Mouse (Mus musculus) MEL (cell line): ENCODE data around the gene Fbxo10. TPM values are rescaled to one million over a fixed set of nuclear protein-coding genes. Genes with fewer than 3 reads are reported as not detected.

Source experiments
- DNase-seq: peaks from one replicate; pipeline ENCODE4 v3.0.0; 2011; ENCODE audit warnings: low read depth, low spot score
- H3K27ac ChIP-seq: 2 replicates; pipeline ENCODE4 v1.5.1; 2012; ENCODE audit warnings: low read depth, mild to moderate bottlenecking, control low read depth, low read length, moderate library complexity; ENCODE audit not compliant: control insufficient read depth
- H3K27me3 ChIP-seq, 2 experiments: fragments of 150-350 bp in 1 of 2; sonication (generic) in 1 of 2; 2 replicates each; pipeline ENCODE4 v1.6.1; 2012; ENCODE audit warnings: low read length in 2 of 2, mild to moderate bottlenecking in 2 of 2, improper control_type of control experiment in 1 of 2, moderate library complexity in 1 of 2; ENCODE audit not compliant: insufficient read depth in 2 of 2, control insufficient read depth in 1 of 2
- H3K36me3 ChIP-seq, 2 experiments: 2 replicates each; pipeline ENCODE4 v1.6.1; 2012 to 2014; ENCODE audit warnings: low read length in 2 of 2, improper control_type of control experiment in 1 of 2, inconsistent platforms in 1 of 2, mild to moderate bottlenecking in 1 of 2; ENCODE audit not compliant: insufficient read depth in 2 of 2, control insufficient read depth in 1 of 2
- H3K4me1 ChIP-seq, 2 experiments: fragments of 150-350 bp in 1 of 2; sonication (generic) in 1 of 2; 2 replicates each; pipeline ENCODE4 v1.6.1; 2012; ENCODE audit warnings: low read length in 2 of 2, improper control_type of control experiment in 1 of 2, mild to moderate bottlenecking in 1 of 2; ENCODE audit not compliant: insufficient read depth in 2 of 2, control insufficient read depth in 1 of 2
- H3K4me3 ChIP-seq, 2 experiments: fragments of 150-350 bp in 1 of 2; sonication (generic) in 1 of 2; 2 replicates each; pipeline ENCODE4 v1.5.1; 2012; ENCODE audit warnings: low read depth in 2 of 2, low read length in 2 of 2, mild to moderate bottlenecking in 2 of 2, moderate library complexity in 2 of 2, control low read depth in 1 of 2, improper control_type of control experiment in 1 of 2; ENCODE audit not compliant: control insufficient read depth in 1 of 2, insufficient read depth in 1 of 2
- H3K79me2 ChIP-seq: 2 replicates; pipeline ENCODE4 v1.6.1; 2012; ENCODE audit warnings: mild to moderate bottlenecking, low read length, moderate library complexity; ENCODE audit not compliant: control insufficient read depth, poor library complexity, insufficient read depth
- H3K9ac ChIP-seq: 2 replicates; pipeline ENCODE4 v1.6.1; 2012; ENCODE audit warnings: low read depth, mild to moderate bottlenecking, control low read depth, low read length, moderate library complexity; ENCODE audit not compliant: control insufficient read depth, poor library complexity, severe bottlenecking
- H3K9me3 ChIP-seq: fragments of 150-350 bp; sonication (generic); replicated peaks from 2 replicates; pipeline ENCODE4 v1.6.1; 2012; ENCODE audit warnings: mild to moderate bottlenecking, low read length, improper control_type of control experiment, moderate library complexity; ENCODE audit not compliant: insufficient read depth
- BHLHE40 ChIP-seq: IDR thresholded peaks from 2 replicates; pipeline ENCODE4 v1.6.1; 2012; ENCODE audit warnings: low read depth, mild to moderate bottlenecking, inconsistent platforms, low read length, improper control_type of control experiment, borderline replicate concordance
- CHD1 ChIP-seq: IDR thresholded peaks from 2 replicates; pipeline ENCODE4 v1.6.1; 2012; ENCODE audit warnings: low read depth, mild to moderate bottlenecking, inconsistent platforms, low read length, improper control_type of control experiment
- CHD2 ChIP-seq: IDR thresholded peaks from 2 replicates; pipeline ENCODE4 v1.6.1; 2011; ENCODE audit warnings: low read length, improper control_type of control experiment
- CTCF ChIP-seq, 3 experiments: IDR thresholded peaks in 2 of 3; conservative IDR thresholded peaks in 1 of 3; 2 replicates each; pipeline ENCODE4 v1.5.1; 2011 to 2012; ENCODE audit warnings: low read length in 3 of 3, low read depth in 2 of 3, mild to moderate bottlenecking in 2 of 3, improper control_type of control experiment in 1 of 3, inconsistent platforms in 1 of 3, mixed read lengths in 1 of 3, moderate library complexity in 1 of 3; ENCODE audit not compliant: control insufficient read depth in 1 of 3, insufficient read depth in 1 of 3, poor library complexity in 1 of 3, severe bottlenecking in 1 of 3
- E2F4 ChIP-seq: IDR thresholded peaks from 2 replicates; pipeline ENCODE4 v1.6.1; 2011; ENCODE audit warnings: low read depth, low read length, improper control_type of control experiment, borderline replicate concordance
- ELF1 ChIP-seq: IDR thresholded peaks from 2 replicates; pipeline ENCODE4 v1.6.1; 2014; ENCODE audit warnings: low read depth, mild to moderate bottlenecking, inconsistent platforms, low read length, improper control_type of control experiment, moderate library complexity
- ETS1 ChIP-seq: IDR thresholded peaks from 2 replicates; pipeline ENCODE4 v1.6.1; 2012; ENCODE audit warnings: low read depth, mild to moderate bottlenecking, inconsistent platforms, low read length, improper control_type of control experiment, moderate library complexity
- GABPA ChIP-seq: IDR thresholded peaks from 2 replicates; pipeline ENCODE4 v1.6.1; 2012; ENCODE audit warnings: low read depth, mild to moderate bottlenecking, inconsistent platforms, low read length, improper control_type of control experiment, moderate library complexity
- HCFC1 ChIP-seq: IDR thresholded peaks from 2 replicates; pipeline ENCODE4 v1.6.1; 2012; ENCODE audit warnings: low read depth, mild to moderate bottlenecking, inconsistent platforms, low read length, improper control_type of control experiment, moderate library complexity
- KAT2A ChIP-seq: conservative IDR thresholded peaks from 2 replicates; pipeline ENCODE4 v1.6.1; 2012; ENCODE audit warnings: low read depth, low read length, improper control_type of control experiment, inconsistent platforms
- MAX ChIP-seq: IDR thresholded peaks from 2 replicates; pipeline ENCODE4 v1.6.1; 2011; ENCODE audit warnings: low read length, improper control_type of control experiment
- MAZ ChIP-seq: IDR thresholded peaks from 2 replicates; pipeline ENCODE4 v1.6.1; 2012; ENCODE audit warnings: low read depth, mild to moderate bottlenecking, inconsistent platforms, low read length, improper control_type of control experiment
- MEF2A ChIP-seq: IDR thresholded peaks from 2 replicates; pipeline ENCODE4 v1.6.1; 2014; ENCODE audit warnings: low read depth, mild to moderate bottlenecking, inconsistent platforms, low read length, improper control_type of control experiment; ENCODE audit not compliant: poor library complexity, insufficient replicate concordance, severe bottlenecking; ENCODE audit errors: extremely low read depth
- MXI1 ChIP-seq: IDR thresholded peaks from 2 replicates; pipeline ENCODE4 v1.6.1; 2011; ENCODE audit warnings: mild to moderate bottlenecking, low read depth, low read length, improper control_type of control experiment
- MYB ChIP-seq: IDR thresholded peaks from 2 replicates; pipeline ENCODE4 v1.6.1; 2011; ENCODE audit warnings: mild to moderate bottlenecking, low read depth, low read length, improper control_type of control experiment
- MYC ChIP-seq: IDR thresholded peaks from 2 replicates; pipeline ENCODE4 v1.6.1; 2011; ENCODE audit warnings: low read depth, mild to moderate bottlenecking, low read length, improper control_type of control experiment, moderate library complexity
- NELFE ChIP-seq: IDR thresholded peaks from 2 replicates; pipeline ENCODE4 v1.6.1; 2011; ENCODE audit warnings: low read depth, low read length, improper control_type of control experiment
- POLR2A ChIP-seq, 2 experiments: IDR thresholded peaks; 2 replicates each; pipeline ENCODE4 v1.6.1; 2011 to 2012; ENCODE audit warnings: low read length in 2 of 2, mild to moderate bottlenecking in 2 of 2, control low read depth in 1 of 2, improper control_type of control experiment in 1 of 2, low read depth in 1 of 2, moderate library complexity in 1 of 2; ENCODE audit not compliant: control insufficient read depth in 1 of 2, insufficient read depth in 1 of 2, poor library complexity in 1 of 2
- POLR2AphosphoS2 ChIP-seq: IDR thresholded peaks from 2 replicates; pipeline ENCODE4 v1.6.1; 2011; ENCODE audit warnings: low read length, improper control_type of control experiment
- POLR2AphosphoS5 ChIP-seq: IDR thresholded peaks from 2 replicates; pipeline ENCODE4 v1.6.1; 2012; ENCODE audit warnings: low read depth, borderline replicate concordance, mild to moderate bottlenecking, inconsistent platforms, low read length, moderate library complexity, mixed read lengths
- RAD21 ChIP-seq: IDR thresholded peaks from 2 replicates; pipeline ENCODE4 v1.6.1; 2011; ENCODE audit warnings: mild to moderate bottlenecking, low read depth, low read length, improper control_type of control experiment
- RCOR1 ChIP-seq: IDR thresholded peaks from 2 replicates; pipeline ENCODE4 v1.6.1; 2012; ENCODE audit warnings: low read depth, mild to moderate bottlenecking, inconsistent platforms, low read length, improper control_type of control experiment
- SMC3 ChIP-seq: IDR thresholded peaks from 2 replicates; pipeline ENCODE4 v1.6.1; 2011; ENCODE audit warnings: low read depth, low read length, improper control_type of control experiment
- TAL1 ChIP-seq: IDR thresholded peaks from 2 replicates; pipeline ENCODE4 v1.6.1; 2012; ENCODE audit warnings: mild to moderate bottlenecking, inconsistent platforms, low read length, moderate library complexity, mixed read lengths
- TBP ChIP-seq: IDR thresholded peaks from 2 replicates; pipeline ENCODE4 v1.8.0; 2011; ENCODE audit warnings: low read depth, low read length, improper control_type of control experiment
- UBTF ChIP-seq: IDR thresholded peaks from 2 replicates; pipeline ENCODE4 v1.6.1; 2012; ENCODE audit warnings: low read depth, mild to moderate bottlenecking, inconsistent platforms, low read length, improper control_type of control experiment, moderate library complexity, borderline replicate concordance; ENCODE audit not compliant: insufficient read depth
- USF1 ChIP-seq: IDR thresholded peaks from 2 replicates; pipeline ENCODE4 v1.6.1; 2014; ENCODE audit warnings: low read depth, mild to moderate bottlenecking, inconsistent platforms, low read length, improper control_type of control experiment, moderate library complexity
- USF2 ChIP-seq, 2 experiments: IDR thresholded peaks; 2 replicates each; pipeline ENCODE4 v1.6.1; 2011 to 2012; ENCODE audit warnings: improper control_type of control experiment in 2 of 2, low read length in 2 of 2, borderline replicate concordance in 1 of 2, inconsistent platforms in 1 of 2, low read depth in 1 of 2, mild to moderate bottlenecking in 1 of 2; ENCODE audit not compliant: insufficient read depth in 1 of 2
- ZKSCAN1 ChIP-seq: IDR thresholded peaks from 2 replicates; pipeline ENCODE4 v1.6.1; 2012; ENCODE audit warnings: low read depth, mild to moderate bottlenecking, inconsistent platforms, low read length, improper control_type of control experiment, moderate library complexity
- ZMIZ1 ChIP-seq: IDR thresholded peaks from 2 replicates; pipeline ENCODE4 v1.6.1; 2012; ENCODE audit warnings: low read depth, mild to moderate bottlenecking, inconsistent platforms, low read length, improper control_type of control experiment, moderate library complexity
- ZNF384 ChIP-seq: IDR thresholded peaks from 2 replicates; pipeline ENCODE4 v1.6.1; 2012; ENCODE audit warnings: low read depth, mild to moderate bottlenecking, inconsistent platforms, low read length, improper control_type of control experiment
- polyA plus RNA-seq, 2 experiments: library from polyadenylated mRNA; stranded (reverse) in 1 of 2; unstranded in 1 of 2; fragments of >175 nt in 1 of 2; fragments of >200 nt in 1 of 2; gene quantifications; 2 replicates each; pipeline versions ENCODE4 v1.2.1 to v1.2.4; 2012; ENCODE audit warnings: low replicate concordance in 2 of 2, low read depth in 1 of 2; ENCODE audit not compliant: insufficient read length in 2 of 2, insufficient read depth in 1 of 2, missing spikeins in 1 of 2
- total RNA-seq: library from RNA; depleted of rRNA; stranded (reverse); fragments of 300-350 nt; gene quantifications from 2 replicates; pipeline ENCODE4 v1.2.3, GENCODE M21; 2012

Fbxo10 gene
- total and polyA plus RNA-seq, 3 experiments, result 2.2 to 6.5 TPM; not detected in 1

DNA sequence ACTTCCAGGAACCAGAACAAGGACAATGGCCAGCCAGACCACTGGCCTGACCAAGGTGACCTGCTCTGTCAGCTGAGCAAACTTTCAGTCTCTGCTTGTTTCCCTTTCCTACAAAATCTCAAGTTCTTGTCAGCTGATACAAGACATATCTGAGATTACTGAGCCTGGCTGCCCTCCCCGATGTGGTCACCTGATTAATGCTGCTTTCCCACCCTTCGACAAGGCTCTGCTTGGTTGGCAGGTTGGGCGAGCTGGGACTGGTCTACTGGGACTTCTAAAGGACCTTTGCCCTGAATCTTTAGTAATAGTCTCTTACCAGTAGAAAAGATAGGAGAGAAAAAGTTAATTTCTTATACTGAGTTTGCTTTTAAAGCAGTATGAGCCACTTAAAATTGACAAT is 79.0 kb downstream of the Fbxo10 start:
- no peaks in the 10 kb centered on the region for H3K9me3 ChIP-seq
- H3K4me1 ChIP-seq, result peaks cover 0 to 7% of the 10 kb centered on the region in 2 experiments; a peak in 2 of 4 replicates
- H3K9ac ChIP-seq, result no peak overlapping the region
- no peak for TF ChIP-seq GABPA
- TF ChIP-seq CTCF (IDR thresholded peaks at IDR 0.05 in 2 of 3, conservative IDR thresholded peaks at IDR 0.05 in 1 of 3; ENCODE audit: control insufficient read depth in 1 of 3, insufficient read depth in 1 of 3, low read depth in 2 of 3, low read length in 3 of 3, poor library complexity in 1 of 3, severe bottlenecking in 1 of 3), result no peak
- no peak for TF ChIP-seq HCFC1
- no peak for TF ChIP-seq NELFE
- TF ChIP-seq RCOR1, result no peak
- no peak for TF ChIP-seq POLR2AphosphoS2
- no peak for TF ChIP-seq SMC3
- TF ChIP-seq MYB, result no peak
- no peak for TF ChIP-seq ZNF384
- TF ChIP-seq MYC, result no peak
- TF ChIP-seq E2F4, result no peak
- TF ChIP-seq ETS1, result no peak
- TF ChIP-seq KAT2A, result no peak
- no peak for TF ChIP-seq MXI1
- TF ChIP-seq ZKSCAN1, result no peak
- no peak for TF ChIP-seq CHD1
- TF ChIP-seq ELF1, result no peak
- no peak for TF ChIP-seq BHLHE40
- no peak for TF ChIP-seq MAZ
- H3K36me3 ChIP-seq, result peaks cover 0 to 8% of the 10 kb centered on the region in 2 experiments; a peak in 2 of 4 replicates
- H3K4me3 ChIP-seq, result no peak overlapping the region
- H3K27ac ChIP-seq, result no peak overlapping the region
- no peaks in the 10 kb centered on the region for H3K27me3 ChIP-seq
- DNase-seq, result no peak
- peaks cover 5% of the 10 kb centered on the region for H3K79me2 ChIP-seq

DNA sequence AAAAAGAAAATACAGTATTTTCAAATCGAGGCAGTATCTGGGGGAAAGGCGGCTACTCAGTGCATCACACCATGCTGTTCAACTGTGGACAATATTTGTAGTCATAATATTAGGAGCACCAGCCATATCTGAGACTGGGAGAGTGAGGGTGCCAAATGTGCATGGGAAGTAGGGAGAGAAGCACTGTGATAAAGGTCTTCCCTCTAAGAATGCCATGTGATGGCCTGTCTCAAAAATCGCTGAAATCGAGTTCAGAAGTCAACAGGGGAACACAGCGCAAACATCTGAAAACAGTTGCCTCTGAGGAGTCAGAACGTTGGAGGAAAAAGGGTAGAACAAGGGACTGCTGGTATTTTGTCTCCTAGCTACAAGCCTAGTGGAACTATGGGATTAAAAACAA is 84.4 kb downstream of the Fbxo10 start:
- no peak for DNase-seq
- H3K79me2 ChIP-seq, result no peaks in the 10 kb centered on the region; the same call in 1 of the 2 replicates
- H3K36me3 ChIP-seq, result no peaks in the 10 kb centered on the region
- TF ChIP-seq POLR2AphosphoS5 (no peak), ZMIZ1 (no peak), CHD2 (no peak), RAD21 (no peak), MEF2A (no peak), UBTF (no peak), BHLHE40 (no peak), MAX (no peak), CHD1 (no peak), GABPA (no peak), TAL1 (no peak), SMC3 (no peak), HCFC1 (no peak), KAT2A (no peak), TBP (no peak), MXI1 (no peak), USF2 (IDR thresholded peaks at IDR 0.05; ENCODE audit: borderline replicate concordance in 1 of 2, insufficient read depth in 1 of 2, low read depth in 1 of 2, low read length in 2 of 2) (no peak), POLR2A (IDR thresholded peaks at IDR 0.05; ENCODE audit: control insufficient read depth in 1 of 2, insufficient read depth in 1 of 2, low read depth in 1 of 2, low read length in 2 of 2, poor library complexity in 1 of 2) (no peak), USF1 (no peak)
- H3K4me1 ChIP-seq, result no peaks in the 10 kb centered on the region
- no peaks in the 10 kb centered on the region for H3K9me3 ChIP-seq
- H3K27ac ChIP-seq, result no peak overlapping the region
- no peak overlapping the region for H3K4me3 ChIP-seq
- H3K9ac ChIP-seq, result no peak overlapping the region
- H3K27me3 ChIP-seq, result no peaks in the 10 kb centered on the region
